ENCODE assay signal across 8 mouse cellular contexts in the genomic region with DNA sequence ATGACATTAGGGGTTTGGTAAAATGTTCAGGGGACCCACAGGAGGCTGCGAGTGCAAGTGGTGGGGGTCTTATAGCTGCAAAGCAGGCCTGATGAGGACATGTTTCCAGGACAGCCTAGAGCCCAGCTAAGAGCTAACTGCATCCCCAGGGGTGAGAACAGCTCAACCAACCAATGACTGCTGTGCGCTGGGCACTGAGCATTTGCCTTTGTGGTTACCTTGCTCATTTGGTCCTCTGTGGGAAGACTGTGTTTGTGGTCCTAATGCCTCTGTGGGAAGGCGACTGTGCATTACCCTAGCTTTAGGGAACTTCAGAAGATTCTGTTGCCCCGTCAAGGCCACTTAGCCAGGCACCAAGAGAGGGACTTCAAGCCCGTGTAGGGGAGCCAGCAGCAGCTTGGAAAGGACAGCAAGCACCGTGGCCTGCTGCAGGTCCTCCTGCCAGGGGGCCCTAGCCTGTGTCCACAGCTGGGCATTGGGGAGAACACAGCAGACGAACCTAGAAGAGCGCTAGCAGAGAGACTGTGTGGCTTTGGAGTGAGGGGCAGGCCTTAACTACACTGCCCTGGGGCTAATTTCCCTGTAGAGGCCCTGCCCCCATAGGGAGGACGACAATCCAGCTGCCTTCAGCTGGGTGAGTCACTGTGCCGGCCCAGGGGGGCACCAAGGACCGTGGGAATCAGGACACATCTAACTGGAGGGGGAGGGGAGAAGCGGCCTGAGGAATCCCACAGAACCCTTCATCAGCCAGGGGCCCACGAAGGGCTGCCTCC. TPM values are rescaled to one million over a fixed set of nuclear protein-coding genes. Genes with fewer than 3 reads are reported as not detected.
DNase-seq lines count a peak whose midpoint lies in the region; ATAC-seq and TF ChIP-seq lines count a peak whose summit lies in the region.

No protein-coding gene starts in this region.

- no peak overlapping the region for H3K27ac ChIP-seq in midbrain, postnatal 0 days (ENCODE audit: low read depth, low read length)

- WGBS in midbrain, postnatal 0 days: 31% methylated on average over 13 of the region's 13 CpGs

- H3K4me2 ChIP-seq in midbrain, postnatal 0 days (ENCODE audit: low read depth, low read length, poor library complexity, severe bottlenecking): peak overlapping the region; percentile 35

- no peak overlapping the region for H3K4me3 ChIP-seq in midbrain, postnatal 0 days (ENCODE audit: low read depth, low read length)

- peaks cover 49% of the 10 kb centered on the region for H3K27me3 ChIP-seq in midbrain, postnatal 0 days (ENCODE audit: insufficient read depth, low read length)

- TF ChIP-seq CTCF in midbrain, postnatal 0 days (IDR thresholded peaks at IDR 0.05): no peak

- no peaks in the 10 kb centered on the region for H3K36me3 ChIP-seq in midbrain, postnatal 0 days (ENCODE audit: insufficient read depth, low read length)

- no peaks in the 10 kb centered on the region for H3K9me3 ChIP-seq in midbrain, postnatal 0 days (ENCODE audit: low read length)

- peak; percentile 42 for DNase-seq in right cerebral cortex, postnatal 25 days
- DNase-seq in right cerebral cortex, postnatal 36 days (ENCODE audit: low spot score in 2 of 2): no peak
- peak; percentile 65 for DNase-seq in fibroblast of lung, adult 2 months (ENCODE audit: low read depth)
- DNase-seq in kidney, postnatal 4 days: peak; percentile 69 to 79
- no peak for DNase-seq in midbrain, postnatal 0 days (ENCODE audit: low spot score)
- no peak for DNase-seq in layer of hippocampus, postnatal 25 days (ENCODE audit: extremely low spot score in 1 of 2, low spot score in 1 of 2)
- no peak for DNase-seq in ovary, adult 18-20 months (ENCODE audit: low spot score)

- H3K9ac ChIP-seq in midbrain, postnatal 0 days (replicated peaks; ENCODE audit: low read length, poor library complexity, severe bottlenecking): no peak overlapping the region

- 0 out of 2 replicates have a peak, but pooled peaks cover 5% of the 10 kb centered on the region for H3K4me1 ChIP-seq in midbrain, postnatal 0 days (ENCODE audit: insufficient read depth, low read length)

- ATAC-seq in midbrain, postnatal 0 days (ENCODE audit: low FRiP score): no peak
- no peak for ATAC-seq in inflammation-experienced regulatory T-cells, adult 6 months

RNA-seq across cellular contexts. Expression of a gene that starts 3.5 kb away (rescaled TPM):
- 14.9 and 17.3 TPM in 2 replicates for total RNA-seq in midbrain, postnatal 0 days (2014; rRNA removed)
- polyA plus RNA-seq in midbrain, postnatal 0 days (2015; fragmentation: Nextera tagmentation; extraction: Ambion mirVana): 2.8 and 4.4 TPM in 2 replicates
- total RNA-seq in layer of hippocampus, postnatal 25 days (2021): 10 to 100 TPM; 17.8 to 24.5 TPM
- polyA plus RNA-seq in inflammation-experienced regulatory T-cells, adult 6 months (2017; shearing (Covaris generic)): 10 to 100 TPM in 1 of 3 experiments, 1 to 10 TPM in 2; 7.4 to 12.5 (median 8.0) TPM

RNA-seq across cellular contexts. Expression of a gene that starts 46.6 kb away (rescaled TPM):
- not detected in 2 replicates for total RNA-seq in midbrain, postnatal 0 days (2014; rRNA removed)
- not detected in 2 replicates for polyA plus RNA-seq in midbrain, postnatal 0 days (2015; fragmentation: Nextera tagmentation; extraction: Ambion mirVana)
- not detected for total RNA-seq in layer of hippocampus, postnatal 25 days (2021)
- not detected for polyA plus RNA-seq in inflammation-experienced regulatory T-cells, adult 6 months (2017; shearing (Covaris generic))

RNA-seq across cellular contexts. Expression of a gene that starts 59.7 kb away (rescaled TPM):
- 0.11 TPM in 1 of 2 replicates, not detected in the other for total RNA-seq in midbrain, postnatal 0 days (2014; rRNA removed)
- 0.12 and 0.39 TPM in 2 replicates for polyA plus RNA-seq in midbrain, postnatal 0 days (2015; fragmentation: Nextera tagmentation; extraction: Ambion mirVana)
- under 1 TPM; 0.49 to 0.59 TPM for total RNA-seq in layer of hippocampus, postnatal 25 days (2021)
- under 1 TPM in 1 of 3 experiments, not detected in 2; 0.43 TPM for polyA plus RNA-seq in inflammation-experienced regulatory T-cells, adult 6 months (2017; shearing (Covaris generic))

Comparison
In these comparisons a context has a peak if more than half of its experiments do, and no peak if none do; other contexts are left out.
1. DNase-seq: peak in right cerebral cortex, postnatal 25 days (single experiment), fibroblast of lung, adult 2 months (single experiment) and kidney, postnatal 4 days (2 of 2); none in right cerebral cortex, postnatal 36 days (0 of 2), midbrain, postnatal 0 days (single experiment), layer of hippocampus, postnatal 25 days (0 of 2) and ovary, adult 18-20 months (single experiment).